Mouse (Mus musculus) cerebellum, adult 11 months (tissue): Measurements from ENCODE around the gene Hmces.
"Not testable (repeated sequence)": the region's sequence is repeated elsewhere in the genome, so short reads cannot be mapped to it uniquely, and the experiment has no call there.

ENCODE experiments used
- DNase-seq: peaks from one replicate; pipeline ENCODE4 v3.0.0; 2022

The Hmces gene

GRCm38 (mm10) chr6:87915939-87916338 lies 2.2 kb downstream of the Hmces start:
- no peak for DNase-seq

DNA sequence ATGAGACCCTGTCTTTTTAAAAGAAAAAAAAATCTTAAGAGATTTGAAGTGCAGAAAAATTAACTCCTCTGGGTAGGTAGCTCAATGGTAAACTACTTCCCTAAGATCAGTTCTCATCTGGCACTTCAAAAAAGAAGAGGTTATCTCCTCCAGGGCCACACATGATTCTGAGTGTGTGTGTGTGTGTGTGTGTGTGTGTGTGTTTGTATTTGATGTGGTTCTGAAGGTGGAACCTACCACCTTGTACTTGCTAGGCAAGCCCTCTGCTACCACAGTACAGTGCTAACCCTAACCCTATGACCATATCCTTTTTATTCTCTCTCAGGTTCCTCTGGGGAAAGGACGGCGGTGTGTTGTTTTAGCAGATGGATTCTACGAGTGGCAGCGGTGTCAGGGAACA lies 7.5 kb downstream of the Hmces start:
- no peak for DNase-seq

DNA sequence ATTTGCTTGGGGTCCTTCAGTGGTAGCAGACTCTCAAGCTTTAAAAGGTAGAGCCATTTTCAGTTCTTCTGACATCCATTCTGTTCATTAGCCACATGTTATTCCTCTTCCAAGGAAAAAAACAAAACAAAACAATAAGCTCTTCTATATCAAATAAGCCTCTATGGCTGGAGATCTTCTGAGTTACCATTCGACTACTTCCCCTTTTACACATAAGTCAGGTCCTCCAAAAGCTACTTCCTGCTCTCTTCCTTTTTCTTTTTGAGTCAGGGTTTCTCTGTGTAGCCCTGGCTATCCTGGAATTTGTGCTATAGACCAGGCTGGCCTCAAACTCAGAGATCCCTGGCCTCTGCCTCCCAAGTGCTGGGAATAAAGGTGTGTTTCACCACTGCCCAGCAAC lies 9.9 kb downstream of the Hmces start:
- DNase-seq: no peak

- DNase-seq: no peak
Measured at GRCm38 (mm10) chr6:87935037-87935436, 21.3 kb downstream of the Hmces start.

- DNase-seq: no peak
Measured at GRCm38 (mm10) chr6:87937178-87937788, 23.5 kb downstream of the Hmces start.

- no peak for DNase-seq
Measured at GRCm38 (mm10) chr6:87938941-87939340, 25.2 kb downstream of the Hmces start.

DNA sequence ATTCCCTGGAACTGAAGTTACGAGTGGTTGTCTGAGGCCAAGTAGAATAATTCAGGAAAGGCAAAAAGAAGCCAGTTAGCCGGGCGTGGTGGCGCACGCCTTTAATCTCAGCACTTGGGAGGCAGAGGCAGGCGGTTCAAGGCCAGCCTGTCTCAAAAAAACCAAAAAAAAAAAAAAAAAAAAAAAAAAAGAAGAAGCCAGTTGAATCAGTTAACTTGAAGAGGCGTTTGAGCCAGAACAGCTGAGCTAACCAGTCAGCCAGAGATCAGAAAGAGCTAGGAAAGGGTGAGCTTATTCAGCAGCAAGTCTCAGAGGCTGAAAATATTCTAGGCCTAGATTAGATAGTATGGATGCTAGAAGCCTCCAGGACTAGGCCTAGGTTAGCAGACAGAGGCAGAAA lies 28.4 kb downstream of the Hmces start:
- DNase-seq: no peak

- DNase-seq: not testable (repeated sequence)
Measured at GRCm38 (mm10) chr6:87962457-87962856, 48.7 kb downstream of the Hmces start.

DNA sequence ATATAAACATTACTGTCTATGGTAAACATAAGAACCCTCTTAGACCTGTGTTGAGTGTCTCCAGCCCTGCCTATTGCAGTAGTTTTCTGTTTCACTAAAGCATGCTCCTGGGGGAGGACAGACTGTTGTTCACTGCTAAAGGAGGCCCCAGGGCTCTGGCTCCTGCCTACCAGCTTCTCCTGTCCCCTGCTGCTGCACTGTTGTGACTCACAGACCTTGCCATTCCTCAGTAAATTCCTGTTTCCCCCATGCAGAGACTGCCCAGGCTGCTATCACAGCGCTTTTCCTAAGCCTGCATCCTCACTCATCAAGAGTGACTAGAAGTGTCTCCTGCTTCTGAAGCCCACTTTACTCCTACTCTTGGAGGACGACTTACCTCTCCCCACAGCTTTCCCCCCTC lies 56.3 kb downstream of the Hmces start:
- DNase-seq: no peak

DNA sequence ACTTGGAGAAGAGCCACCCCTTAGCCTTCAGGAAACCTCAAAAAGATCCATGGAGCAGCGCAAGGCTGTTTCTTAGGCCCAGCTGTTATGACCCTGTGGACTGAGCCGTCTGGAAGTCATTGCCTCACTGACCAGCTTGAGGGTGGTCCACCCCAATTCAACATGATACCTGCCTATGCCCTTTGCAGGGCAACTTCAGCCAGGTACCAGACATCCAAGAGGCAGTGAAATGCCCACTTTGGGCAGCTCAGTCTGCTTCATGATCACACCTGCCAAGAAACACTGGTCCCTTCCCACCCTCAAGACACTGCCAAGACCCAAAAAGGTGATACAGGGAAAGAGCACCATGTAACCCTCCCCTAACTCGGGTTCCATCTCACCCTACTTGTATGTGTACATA lies 66.0 kb downstream of the Hmces start:
- no peak for DNase-seq

GRCm38 (mm10) chr6:87980374-87981029 lies 66.8 kb downstream of the Hmces start:
- DNase-seq: peak; percentile 77

GRCm38 (mm10) chr6:87981030-87981485 lies 67.3 kb downstream of the Hmces start:
- DNase-seq: no peak

DNA sequence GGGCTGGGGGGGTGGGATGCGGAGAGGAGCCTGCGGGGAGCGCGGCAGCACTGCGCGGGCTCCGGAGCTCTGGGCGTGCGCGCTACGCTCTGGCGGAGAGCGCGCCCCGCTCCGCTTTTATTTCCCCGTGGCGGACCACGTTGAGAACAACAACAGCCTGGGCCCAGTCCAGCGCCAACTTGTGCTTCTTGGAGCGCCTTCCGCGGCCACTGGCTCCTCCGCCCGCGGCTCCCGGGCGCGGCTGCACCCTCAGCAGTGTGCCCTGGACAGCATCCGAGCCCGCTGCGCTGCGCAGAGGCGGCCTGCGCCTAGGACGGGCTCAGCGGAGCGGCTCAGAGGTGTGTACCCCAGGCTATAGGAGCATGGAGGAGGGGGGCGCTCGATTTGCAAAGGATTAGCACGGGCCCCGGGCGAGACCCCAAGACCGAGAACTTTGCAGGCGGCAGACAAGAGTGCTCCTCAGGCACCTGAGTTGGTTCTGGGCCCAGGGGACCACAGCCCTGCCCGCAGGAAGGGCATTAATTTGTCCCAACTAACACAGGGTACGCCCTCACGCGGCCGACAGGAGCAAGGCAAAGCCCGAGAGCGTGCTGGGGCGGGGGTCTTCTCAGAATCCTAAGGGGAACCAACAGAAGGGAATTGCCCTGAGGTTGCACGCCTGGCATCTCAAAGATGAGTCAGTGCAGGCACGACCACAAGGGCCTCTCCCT lies 68.0 kb downstream of the Hmces start, which contains the start of gene H1fx:
H1fx (minus strand) TSS at position 91 of the 710 bp plus-strand sequence.
- DNase-seq: peak; percentile 67

DNA sequence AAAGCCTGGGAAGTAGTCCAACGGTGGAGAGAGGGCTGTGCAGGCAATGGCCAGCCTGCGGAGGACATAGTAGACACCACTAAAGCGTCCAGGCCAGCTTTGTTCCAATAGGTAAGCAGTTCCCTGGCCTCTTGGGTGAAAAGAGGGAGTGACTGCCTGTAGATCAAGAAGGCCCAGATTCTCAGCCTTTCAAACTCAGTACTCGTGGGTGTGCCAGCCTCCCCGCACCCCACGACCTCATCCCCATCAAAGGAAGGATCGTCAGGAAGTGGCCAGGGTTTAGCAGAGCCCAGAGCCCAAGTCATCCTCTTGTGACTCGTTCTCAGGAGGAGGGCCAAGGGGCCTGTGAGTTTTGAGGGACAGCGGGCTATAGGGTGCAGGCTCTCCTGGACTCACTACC lies 68.8 kb downstream of the Hmces start:
- no peak for DNase-seq
